Mouse (Mus musculus) adrenal gland, adult 8-10 months (tissue): ENCODE results near the gene Csnk1d. TPM values are rescaled to one million over a fixed set of nuclear protein-coding genes. Genes with fewer than 3 reads are reported as not detected.

ENCODE experiments used
- DNase-seq: peaks from one replicate; pipeline ENCODE4 v3.0.0; 2022
- total RNA-seq, 4 experiments: library from RNA; stranded (reverse); gene quantifications; 2 replicates each; pipeline ENCODE4 v1.2.4; 2022

Gene Csnk1d
- 100 to 1,000 TPM; 117 to 145 (median 136) TPM for total RNA-seq

DNA sequence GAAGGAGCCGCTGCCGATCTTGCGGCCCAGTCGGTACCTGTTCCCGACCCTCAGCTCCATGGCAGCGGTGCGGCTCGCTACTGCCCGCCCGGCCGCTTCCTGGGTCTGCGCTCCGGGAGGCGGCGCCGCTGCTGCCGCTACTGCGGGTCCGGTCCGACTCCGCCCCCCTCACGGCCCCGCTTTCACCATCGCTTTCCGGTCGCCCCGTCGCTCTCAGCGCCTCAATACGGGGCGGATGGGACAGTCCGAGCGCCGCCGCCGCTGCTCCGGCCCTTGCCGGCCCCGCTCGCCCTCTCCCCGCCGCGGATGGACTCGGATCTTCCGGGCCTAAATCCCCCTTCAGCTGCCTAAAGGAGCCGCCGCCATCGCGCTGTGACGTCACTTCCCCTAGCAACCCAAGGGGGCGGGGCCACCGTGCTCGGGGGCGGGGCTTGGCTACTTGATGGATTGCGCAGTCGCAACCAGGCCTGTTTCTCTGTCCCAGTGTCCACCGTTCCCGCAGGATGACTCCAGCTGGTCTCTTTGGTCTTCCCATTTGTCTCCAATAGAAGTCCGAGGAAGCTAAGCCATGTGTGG lies at the start of gene Csnk1d:
TSS of gene Csnk1d (minus strand) at position 380 of the 576 bp plus-strand sequence.
- peak; percentile 95 for DNase-seq

DNA sequence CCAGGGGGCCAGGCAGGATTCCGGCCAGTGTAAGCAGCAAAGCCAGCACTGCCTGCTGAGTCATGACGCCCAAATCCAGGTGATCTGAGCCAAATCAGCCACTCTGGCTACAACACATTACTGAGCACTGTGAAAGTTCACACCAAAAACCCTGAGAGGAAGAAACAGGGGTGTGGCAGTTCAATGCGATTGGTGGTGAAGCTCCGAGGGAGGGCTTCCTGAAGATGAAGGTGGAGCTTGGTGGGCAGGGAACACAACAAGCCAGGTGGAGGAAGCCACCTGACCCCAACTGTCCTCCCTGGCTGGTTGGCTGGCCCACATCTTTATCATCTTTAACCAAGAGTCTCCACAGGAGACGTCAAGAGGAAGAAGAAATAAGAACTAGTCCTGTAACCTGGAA lies 48.2 kb upstream of the Csnk1d start, which contains the start of gene Cd7:
TSS of gene Cd7 (minus strand) at position 117 of the 400 bp plus-strand sequence.
- no peak for DNase-seq

DNA sequence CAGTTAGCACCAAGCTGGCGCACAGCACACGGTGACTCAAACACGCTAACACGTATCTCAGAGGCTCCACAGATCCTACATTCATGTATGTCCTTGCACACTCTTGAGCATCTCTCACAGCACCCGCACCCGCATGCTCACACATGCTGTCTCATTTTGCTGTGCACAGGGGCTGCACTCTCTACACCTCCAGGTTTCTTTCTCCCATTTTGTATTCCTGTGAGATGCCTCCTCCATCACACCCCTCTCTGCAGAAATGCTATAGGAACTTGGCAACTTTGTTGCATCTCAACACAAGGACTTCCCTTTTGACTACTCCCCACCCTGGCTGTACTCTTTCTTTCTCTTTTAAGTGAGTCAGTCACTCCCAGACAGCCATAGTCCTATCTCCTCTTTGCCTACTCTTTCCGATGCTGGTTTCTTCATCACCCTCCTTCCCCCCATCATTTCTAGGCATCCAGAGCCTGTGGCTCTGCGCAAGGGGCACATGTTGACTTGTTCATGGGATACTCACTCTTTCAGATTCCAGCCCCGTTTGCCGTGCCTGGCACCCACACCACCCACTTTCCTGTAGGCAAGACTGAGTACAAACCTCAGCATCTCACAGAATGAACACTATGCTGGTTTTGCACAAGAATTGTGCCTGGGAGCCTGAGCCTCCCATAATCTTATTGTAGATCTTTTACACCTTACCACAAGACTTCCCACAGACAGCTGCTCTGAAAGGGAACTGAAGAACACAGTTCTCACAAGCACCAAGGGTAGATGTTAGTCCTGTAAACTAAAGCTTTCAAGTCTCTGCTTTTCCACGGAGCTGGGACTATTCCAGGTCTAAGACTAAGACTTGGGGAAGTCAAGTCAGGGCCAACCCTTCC lies 47.5 kb upstream of the Csnk1d start:
- DNase-seq = no peak

DNA sequence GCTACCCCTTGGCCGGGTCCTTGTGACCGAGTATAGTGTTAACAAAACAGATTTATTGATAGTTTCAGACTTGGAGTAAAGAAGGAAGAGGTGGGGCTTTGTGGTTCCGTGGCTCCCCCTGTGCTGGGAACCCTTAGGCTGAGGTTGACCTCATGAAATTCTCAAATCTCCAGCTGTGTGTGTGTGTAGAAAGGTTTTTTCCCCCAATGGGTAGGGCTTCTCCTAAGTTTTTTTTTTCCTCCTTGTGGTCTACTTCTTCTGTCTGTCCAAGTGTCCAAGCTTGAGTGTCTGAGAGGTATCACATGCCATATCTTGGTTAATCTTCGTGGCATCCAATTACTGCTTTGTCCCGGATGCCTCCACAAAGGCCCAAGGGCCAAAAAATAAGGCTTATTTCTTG lies 42.0 kb upstream of the Csnk1d start:
- no peak for DNase-seq

DNA sequence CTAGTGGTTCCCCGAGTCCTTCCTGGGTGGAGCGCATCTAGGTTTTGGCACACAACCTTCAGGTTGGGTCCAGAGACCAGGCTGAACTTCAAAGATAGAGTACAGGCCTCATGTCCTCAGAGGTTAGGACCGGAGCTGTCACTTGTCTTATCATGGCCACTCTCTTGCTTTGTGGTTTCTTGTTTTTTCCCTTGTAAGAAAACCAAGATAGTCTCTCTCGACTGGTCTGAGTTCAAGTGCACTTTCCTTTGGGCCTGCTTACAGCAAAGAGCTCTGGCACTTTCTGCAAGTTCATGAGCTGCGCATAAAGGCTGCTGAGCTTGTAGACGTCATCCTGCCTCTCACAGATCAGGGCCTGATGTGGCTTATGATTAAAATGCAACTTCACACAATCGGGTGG lies 36.1 kb upstream of the Csnk1d start:
- DNase-seq = no peak

DNA sequence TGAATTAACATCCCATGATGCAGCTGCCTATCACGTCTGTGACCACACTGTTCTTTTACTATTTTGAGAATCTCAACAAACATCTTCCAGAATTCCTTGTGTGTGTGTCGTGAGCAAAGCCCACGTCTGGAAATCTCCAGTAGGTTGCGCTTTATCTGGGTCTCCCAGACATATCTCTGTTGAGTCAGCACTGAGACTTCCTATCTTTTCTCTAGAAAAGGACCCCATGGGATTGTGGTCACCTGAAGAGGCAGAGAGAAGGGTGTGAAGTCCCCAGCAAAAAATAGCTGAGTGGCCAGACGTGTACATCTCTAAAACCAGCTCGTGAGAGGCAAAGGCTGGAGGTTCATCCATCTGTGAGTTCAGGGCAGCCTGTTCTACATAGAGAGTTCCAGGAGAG lies 33.0 kb upstream of the Csnk1d start:
- no peak for DNase-seq

DNA sequence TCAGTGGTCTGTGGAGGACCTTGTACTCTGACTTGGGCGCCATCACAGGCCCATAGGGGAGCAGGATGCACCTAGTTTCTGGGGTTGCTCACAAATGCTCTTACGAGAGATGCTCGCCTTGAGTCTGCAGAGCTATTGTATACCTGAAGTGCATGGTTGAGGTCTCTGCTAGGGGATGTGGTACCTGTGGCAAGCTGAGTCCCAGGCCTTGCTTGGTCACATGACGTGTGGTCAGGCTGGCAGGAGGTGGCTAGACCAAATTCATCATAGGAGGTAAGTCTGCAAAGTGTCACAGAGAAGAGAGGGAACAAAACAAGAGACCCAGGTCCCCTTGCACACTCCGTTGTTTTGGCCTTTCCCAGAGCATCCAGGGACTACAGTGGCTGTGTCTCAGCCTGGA lies 28.4 kb upstream of the Csnk1d start:
- DNase-seq = no peak

DNA sequence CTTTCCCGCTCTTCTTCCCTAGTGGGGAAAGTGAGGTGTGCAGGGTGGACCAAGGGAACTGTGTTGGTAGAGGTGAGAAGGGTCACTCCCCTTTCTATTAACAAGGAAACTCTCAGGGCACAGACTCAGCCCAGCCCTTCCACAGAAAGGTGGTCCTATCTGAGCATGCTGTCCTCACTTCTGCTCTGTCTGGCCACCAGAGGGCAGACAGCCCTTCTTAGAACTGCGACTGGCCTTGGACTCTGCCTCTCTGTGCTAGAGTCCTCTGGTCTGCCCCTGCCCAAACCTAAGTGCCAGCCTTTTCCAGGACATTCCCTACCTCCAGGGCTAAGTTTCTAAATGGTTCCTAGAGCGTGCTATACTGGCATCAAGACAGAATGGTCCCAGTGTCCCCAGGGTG lies 26.6 kb upstream of the Csnk1d start:
- DNase-seq = peak; percentile 42

DNA sequence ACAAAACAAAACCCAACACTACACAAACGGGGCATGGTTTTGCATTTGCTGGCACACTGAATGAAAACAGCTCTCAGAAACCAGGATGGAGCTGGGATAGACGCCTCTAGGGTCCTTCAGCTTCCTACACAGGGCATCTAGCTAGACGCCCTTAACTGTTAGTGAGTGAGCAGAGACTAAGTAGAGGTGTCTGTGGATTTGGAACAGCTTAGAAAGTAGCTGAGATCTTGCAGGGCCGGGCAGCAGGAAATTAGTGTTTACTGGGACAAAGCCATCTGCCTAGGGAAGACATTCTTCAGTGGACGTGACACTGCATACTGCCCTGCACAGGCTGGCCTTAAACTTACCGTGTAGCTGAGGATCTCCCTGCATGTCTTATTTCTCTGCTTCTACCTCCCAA lies 24.3 kb upstream of the Csnk1d start:
- no peak for DNase-seq

DNA sequence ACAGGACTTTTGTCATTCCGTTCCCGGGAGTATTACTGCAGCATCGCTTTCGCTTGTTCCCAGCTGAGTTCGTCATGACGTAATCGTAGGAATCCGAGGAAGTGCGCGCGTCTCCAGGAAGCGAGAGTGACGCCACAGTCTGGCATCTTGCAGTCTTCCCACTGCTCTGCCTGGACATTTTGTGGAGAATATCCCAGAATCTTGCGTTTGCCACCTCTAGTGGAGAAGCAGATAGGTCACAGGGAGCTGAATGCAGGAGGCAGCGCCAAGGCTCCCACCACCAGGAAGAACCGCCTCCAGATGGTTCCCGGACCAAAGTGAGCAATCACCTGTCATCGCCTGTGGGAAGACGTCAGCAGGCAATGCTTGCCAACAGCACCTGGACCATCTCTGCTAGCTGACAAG lies 23.8 kb upstream of the Csnk1d start:
- no peak for DNase-seq

DNA sequence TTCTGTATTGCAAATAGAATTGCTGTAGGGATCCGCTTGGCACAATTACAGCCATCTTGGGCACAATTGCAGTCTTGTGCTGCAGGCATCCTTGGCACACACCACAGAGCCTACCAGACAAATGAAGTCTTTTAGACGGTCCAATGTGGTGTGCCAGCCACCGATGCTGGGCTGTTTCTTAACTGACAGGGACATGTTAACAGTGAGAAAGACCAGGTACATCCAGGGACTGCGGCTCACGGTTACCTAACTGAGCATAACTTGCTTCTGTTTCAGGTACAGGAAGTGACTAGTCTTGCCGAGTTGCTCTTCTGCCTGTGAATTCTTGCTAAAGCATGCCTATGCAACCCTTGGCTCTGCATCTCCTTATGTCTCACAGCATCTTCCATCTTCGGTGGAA lies 22.5 kb upstream of the Csnk1d start:
- no peak for DNase-seq

DNA sequence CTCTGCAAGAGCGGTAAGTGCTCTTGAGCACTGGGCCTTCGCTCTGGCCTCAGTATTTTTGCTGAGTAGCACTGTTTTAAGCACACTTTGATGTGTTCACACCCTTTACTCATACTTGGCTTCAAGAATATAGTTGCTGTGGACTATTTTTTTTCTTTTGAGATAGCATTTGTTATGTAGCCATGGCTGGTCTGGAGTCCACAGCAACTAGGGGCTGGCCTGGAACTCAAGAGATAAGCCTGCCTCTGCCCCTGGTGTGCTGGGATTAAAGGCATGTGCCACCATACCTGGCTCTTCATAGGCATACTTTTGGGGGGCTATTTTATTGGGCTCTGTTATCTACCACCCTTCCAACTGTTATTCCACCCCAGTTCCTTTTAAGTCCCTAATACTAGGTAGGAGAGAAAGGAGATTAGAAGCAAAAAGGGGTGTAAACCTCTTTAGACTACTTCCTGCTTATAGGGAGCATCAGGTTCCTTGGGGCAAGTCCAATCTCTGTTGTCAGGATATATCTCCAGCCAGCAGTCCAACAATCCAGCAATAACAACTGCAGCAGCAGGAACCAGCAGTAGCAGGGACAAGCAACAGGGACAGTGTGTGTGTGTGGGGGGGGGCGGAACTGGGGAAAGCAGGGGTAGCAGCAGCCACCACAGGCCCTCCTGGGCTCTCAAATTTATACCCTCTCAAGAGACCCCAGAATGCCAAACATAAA lies 19.1 kb upstream of the Csnk1d start:
- DNase-seq = no peak

DNA sequence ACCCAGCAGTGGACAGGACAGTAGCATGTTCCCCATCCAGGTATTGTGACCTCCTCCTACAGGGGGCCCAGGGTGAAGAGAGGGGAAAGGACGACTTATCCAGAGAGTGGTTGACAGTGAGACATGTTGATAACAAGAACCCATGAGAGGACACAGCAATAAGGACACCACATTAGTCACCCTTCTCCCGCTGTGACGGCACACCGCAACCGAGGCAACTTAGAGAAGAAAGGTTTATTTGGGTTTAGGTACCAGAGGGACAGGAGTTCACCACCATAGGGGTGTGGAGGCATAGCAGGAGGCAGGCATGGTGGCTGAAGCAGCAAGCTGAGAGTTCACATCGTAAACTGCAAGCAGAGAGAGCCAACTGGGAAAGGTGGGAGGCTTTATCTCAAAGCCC lies 15.1 kb upstream of the Csnk1d start:
- no peak for DNase-seq

DNA sequence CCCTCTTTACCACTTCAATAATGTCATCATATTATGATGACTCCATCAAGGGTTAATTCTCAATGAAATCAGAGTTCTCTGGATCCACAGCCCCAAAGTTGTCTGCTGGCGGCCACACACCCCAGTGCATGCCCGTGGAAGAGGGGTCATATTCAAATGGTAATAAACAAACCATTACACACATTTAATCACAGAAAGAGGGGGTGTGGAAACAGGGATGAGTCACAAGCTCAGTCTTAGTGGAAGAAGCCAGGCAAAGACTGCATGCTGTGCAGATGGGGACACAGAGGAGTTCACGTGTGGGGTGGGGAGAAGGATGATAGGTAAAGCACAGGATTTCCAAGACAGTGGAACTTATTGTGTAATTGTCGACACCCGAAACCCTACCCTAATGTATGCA lies 13.2 kb upstream of the Csnk1d start:
- no peak for DNase-seq

DNA sequence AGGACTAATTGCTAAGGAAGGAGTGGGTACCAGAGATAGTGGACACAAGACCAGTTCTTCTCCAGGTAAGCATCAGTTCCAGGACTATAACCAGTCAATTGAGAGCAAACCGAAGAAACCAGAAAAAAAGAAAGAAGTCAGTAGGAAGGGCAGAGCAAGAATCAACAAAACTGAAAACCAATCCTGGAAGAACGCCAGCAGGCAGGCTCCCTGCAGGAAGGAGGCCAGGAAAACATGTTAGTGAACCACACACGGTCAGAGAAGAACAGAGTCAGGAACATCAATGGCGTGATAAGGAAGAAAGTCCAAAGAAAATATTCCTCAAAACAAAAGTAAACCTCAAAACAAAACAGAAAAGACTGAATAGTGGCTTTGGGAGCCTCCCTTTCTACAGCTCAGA lies 10.8 kb upstream of the Csnk1d start:
- DNase-seq = no peak

DNA sequence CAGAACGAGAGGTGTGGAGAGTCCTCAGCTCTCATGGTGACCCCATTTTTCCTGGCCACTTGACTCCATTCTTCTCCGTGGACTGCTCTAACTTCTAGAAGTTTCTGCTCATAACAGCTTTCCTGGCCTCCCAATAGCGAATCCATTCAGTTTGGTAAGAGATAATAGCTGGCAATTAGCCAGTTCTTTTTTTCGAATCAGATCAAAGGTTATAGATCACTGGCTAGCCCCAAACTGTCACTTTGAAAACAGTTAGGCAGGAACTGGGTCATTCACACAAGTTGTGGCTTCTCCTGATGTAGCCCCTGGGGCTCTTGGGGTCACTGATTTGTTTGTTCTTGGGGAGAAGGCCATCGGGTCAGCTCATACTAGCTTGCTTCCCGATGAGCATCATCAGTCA lies 3.6 kb upstream of the Csnk1d start:
- no peak for DNase-seq

DNA sequence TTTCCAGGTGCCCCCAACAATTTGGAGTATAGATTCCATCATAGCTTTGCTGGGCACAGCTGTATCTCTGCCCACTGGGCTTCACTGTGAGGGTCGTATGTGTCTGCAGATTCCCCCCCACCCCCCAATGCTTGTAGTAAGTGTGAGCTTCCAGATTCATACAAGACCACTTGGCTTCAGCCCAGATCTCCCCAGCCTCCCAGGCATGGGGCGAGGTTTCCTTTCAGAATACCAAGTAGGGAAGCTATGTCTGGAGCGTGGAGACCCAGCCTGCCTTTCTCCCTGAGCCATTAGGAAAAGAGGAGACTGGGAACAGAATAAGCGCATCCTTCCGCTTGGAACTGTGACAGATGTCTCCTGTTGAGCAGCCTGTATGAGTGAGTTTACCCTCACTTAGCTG lies 2.5 kb upstream of the Csnk1d start:
- no peak for DNase-seq

DNA sequence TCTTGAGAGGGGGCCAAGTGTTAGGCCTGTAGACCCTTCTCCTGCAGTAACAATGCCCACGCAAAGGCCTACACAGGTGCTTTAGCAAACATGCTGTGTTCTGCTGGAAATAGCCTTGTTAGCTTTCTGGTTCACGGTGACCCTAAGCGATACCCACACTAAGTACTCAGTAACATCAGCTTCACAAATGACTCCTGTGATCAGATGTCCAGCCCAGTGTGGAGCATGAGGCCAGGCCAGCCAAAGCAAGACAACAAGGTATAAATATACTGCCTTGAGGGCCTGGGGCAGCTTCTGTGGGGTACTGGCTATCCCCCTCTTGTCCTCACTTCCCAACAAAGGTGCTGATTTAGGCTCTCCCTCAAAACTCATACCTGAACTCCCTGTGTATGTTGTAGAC lies 1.9 kb upstream of the Csnk1d start:
- no peak for DNase-seq

DNA sequence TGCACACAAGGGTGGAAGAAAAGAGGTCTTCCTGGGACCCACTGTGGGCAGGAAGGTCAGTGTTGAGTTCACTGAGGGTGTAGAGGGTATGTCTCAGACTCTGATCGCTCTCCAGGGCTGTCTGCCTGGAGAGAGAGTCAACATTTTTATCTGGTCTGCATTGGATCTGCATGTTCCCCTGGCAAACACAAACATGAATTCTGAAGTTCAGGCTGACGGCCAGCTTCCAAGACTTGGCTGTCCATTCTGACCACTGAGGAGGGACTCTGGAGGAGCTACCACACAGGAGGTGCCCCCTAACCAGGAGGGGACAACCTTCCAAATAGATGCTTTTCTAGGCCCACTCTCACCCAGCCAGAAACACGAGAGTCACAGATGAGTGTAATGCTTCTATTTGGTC lies 661 bp upstream of the Csnk1d start:
- DNase-seq = no peak

DNA sequence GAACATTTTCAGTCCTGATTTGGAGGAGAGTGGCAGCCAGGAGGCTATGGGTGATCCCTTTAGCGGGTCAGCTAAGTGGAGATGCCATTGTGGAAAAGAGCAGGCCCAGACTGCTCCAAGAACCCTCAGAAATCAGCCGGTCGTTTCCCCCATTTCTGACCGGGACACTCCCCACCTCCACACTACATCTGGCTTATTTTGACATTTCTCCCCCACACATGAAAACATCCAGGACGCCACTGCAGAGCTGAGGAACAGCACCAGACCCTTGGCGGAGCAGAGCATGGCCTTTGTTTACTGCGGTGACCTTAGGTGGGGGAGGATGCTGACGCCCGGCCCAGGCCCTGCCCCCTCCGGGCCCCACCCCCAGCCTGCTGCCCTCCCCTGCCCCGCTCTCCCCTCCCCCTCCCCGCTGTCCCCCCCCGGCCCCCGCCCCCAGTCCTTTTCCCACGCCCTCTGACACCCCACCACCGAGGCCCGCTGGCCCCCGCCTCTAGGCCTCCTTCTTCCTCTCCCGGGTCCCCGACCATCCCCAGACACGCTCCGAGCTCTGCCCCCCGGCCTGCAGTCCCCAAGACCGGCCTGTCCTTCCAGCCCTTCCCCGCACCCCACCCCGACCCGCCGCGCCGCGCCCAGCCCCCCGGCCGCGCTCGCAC lies 876 bp downstream of the Csnk1d start:
- peak; percentile 42 for DNase-seq

DNA sequence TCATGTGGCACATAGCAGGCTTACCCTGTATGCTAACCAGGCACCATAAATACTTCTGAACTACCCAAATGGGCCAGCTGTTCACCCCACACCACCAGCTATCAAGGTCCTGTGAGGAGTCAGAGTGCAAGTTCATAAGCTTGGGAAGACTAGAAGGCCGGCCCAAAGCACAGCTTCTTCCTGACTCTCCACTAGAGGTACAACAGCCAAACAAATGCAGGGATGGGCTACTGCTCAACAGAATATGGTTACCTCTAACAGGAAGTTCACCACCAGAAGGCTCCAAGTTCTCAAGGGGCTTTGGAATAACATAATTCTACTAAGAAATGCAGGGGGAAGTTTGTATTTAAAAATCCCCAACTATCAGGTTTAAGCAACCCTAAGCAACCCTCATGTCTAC lies 1.6 kb downstream of the Csnk1d start:
- DNase-seq = no peak

DNA sequence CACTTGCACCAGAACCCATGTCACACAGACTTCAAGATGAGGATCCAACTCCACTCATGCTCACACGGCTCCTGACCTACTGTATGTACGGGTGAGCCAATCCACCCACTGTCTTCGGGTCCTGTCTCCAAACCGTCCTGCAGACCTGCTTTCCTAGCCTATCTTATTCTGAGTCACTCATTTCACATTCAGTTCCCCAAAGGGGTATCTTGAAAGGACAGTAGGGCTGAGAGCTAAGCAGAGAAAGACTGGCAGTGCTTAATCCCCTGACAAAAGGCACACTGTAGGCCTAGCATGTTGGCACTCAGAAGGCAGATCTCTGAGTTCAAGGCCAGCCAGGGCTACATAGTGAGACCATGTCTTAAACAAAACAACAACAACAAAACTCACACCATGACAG lies 2.7 kb downstream of the Csnk1d start:
- no peak for DNase-seq

DNA sequence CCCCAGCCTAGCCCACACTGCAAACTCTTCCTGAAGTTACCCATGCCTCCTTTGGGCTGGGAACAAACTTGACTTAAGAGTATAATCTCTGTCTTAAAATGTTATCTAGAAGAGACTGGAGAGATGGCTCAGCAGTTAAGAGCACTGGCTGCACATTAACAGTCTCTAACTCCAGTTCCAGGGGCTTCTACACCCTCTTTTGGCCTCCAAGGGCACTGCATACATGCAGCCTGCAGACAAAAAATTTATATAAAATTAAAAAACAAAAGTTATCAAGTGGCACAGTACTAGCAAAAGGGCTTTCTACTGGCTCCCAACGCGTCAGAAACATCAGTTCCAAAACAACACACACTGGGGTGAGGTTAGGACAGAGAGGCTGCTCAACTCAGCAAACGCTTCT lies 3.5 kb downstream of the Csnk1d start:
- no peak for DNase-seq
